Mouse (Mus musculus) intestine, embryonic 15.5 days (tissue): ENCODE measurements around the gene Gm20388. TPM values are rescaled to one million over a fixed set of nuclear protein-coding genes. Genes with fewer than 3 reads are reported as not detected.

Source experiments
- ATAC-seq: fragments of 200-750 bp; cut with Nextera tagmentation; 2 replicates; pipeline ENCODE4 v1.8.0; 2017; ENCODE audit warnings: moderate TSS enrichment, moderate library complexity
- H3K27ac ChIP-seq: fragments of 300-500 bp; sonication (generic); 2 replicates; pipeline ENCODE4 v1.5.1; 2015; ENCODE audit warnings: mild to moderate bottlenecking, inconsistent platforms
- H3K27me3 ChIP-seq: fragments of 300-500 bp; sonication (generic); replicated peaks from 2 replicates; pipeline ENCODE4 v1.6.1; 2015; ENCODE audit warnings: inconsistent platforms
- H3K36me3 ChIP-seq: fragments of 300-500 bp; sonication (generic); 2 replicates; pipeline ENCODE4 v1.6.1; 2015; ENCODE audit warnings: inconsistent platforms
- H3K4me1 ChIP-seq: fragments of 300-500 bp; sonication (generic); replicated peaks from 2 replicates; pipeline ENCODE4 v1.6.1; 2015; ENCODE audit warnings: inconsistent platforms
- H3K4me2 ChIP-seq: fragments of 300-500 bp; sonication (generic); replicated peaks from 2 replicates; pipeline ENCODE4 v1.6.1; 2015; ENCODE audit warnings: mild to moderate bottlenecking, inconsistent platforms
- H3K4me3 ChIP-seq: fragments of 300-500 bp; sonication (generic); replicated peaks from 2 replicates; pipeline ENCODE4 v1.5.1; 2015; ENCODE audit warnings: inconsistent platforms
- H3K9ac ChIP-seq: fragments of 300-500 bp; sonication (generic); 2 replicates; pipeline ENCODE4 v1.6.1; 2015; ENCODE audit warnings: inconsistent platforms
- H3K9me3 ChIP-seq: fragments of 300-500 bp; sonication (generic); 2 replicates; pipeline ENCODE4 v1.6.1; 2016; ENCODE audit warnings: inconsistent platforms
- WGBS: fragments of 180-500 bp; shearing (Covaris S2); methylation state at CpG from one replicate; pipeline ENCODE4 v1.1.7; 2015; 5-methylcytosine and 5-hydroxymethylcytosine counted together
- polyA plus RNA-seq: library from polyadenylated mRNA; unstranded; fragments of >200 nt; fragmentation: Nextera tagmentation; extraction: Ambion mirVana; gene quantifications from 2 replicates; pipeline ENCODE4 v1.2.1, GENCODE M21; 2015

Gm20388 gene
- polyA plus RNA-seq, 1 experiment from 2014 or later: not detected

- Histone ChIP-seq H3K9me3 (no peaks in the 10 kb centered on the region), H3K4me2 (no peak overlapping the region), H3K27ac (no peak overlapping the region), H3K27me3 (no peaks in the 10 kb centered on the region), H3K36me3 (no peaks in the 10 kb centered on the region), H3K4me1 (peaks cover 23% of the 10 kb centered on the region; the same call in 1 of the 2 replicates), H3K9ac (no peak overlapping the region), H3K4me3 (no peak overlapping the region)
- 61% methylated on average over 20 of the region's 20 CpGs for WGBS
- no peak for ATAC-seq
These were observed 2199.7 kb downstream of the Gm20388 start for GRCm38 (mm10) chr8:122110240-122110866.

DNA sequence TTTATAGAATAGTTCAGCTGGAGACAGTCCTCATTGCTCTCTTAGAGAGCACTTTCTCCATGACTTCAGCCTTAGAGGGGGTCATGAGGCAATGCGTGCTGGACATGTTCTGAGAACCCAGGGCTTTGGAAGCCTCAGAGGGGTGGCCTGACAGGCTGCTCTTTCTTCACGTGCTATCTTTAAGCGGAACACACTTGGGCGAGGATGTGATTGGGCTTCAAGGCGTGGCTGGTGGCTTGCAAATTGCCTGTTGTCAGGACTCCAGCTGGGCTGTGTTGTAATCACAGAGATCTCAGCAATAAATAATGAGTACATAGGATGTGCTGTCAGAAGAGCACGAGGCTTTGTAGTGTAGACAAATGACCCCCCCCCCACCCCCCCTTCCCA, 2200.2 kb downstream of the Gm20388 start:
- WGBS: 30% methylated on average over 6 of the region's 6 CpGs
- Histone ChIP-seq H3K4me2 (no peak overlapping the region), H3K9me3 (no peaks in the 10 kb centered on the region), H3K27me3 (no peaks in the 10 kb centered on the region), H3K4me1 (peaks cover 23% of the 10 kb centered on the region; the same call in 1 of the 2 replicates), H3K4me3 (no peak overlapping the region), H3K36me3 (no peaks in the 10 kb centered on the region), H3K9ac (no peak overlapping the region), H3K27ac (no peak overlapping the region)
- no peak for ATAC-seq

DNA sequence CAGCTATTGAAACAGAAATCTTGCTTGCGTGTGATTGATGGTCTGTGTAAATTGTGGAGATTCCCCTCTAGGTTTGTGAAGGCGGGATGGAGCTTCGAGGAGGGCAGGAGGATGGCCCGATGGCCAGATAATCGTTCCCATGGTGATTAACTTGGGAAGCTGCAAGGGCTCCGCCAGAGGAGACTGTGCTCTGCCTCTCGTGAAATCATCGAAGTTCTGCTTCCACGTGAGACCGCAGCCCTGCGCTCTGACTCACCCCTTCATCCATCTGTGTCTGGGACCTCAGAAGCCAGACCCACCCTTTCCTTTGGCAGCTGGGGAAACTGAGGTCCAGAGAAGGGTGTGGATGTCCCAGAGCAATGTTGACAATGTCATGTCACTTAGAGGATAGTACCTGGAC, 2201.1 kb downstream of the Gm20388 start:
- Histone ChIP-seq H3K27ac (no peak overlapping the region), H3K36me3 (no peaks in the 10 kb centered on the region)

GRCm38 (mm10) chr8:122112264-122112965, 2201.8 kb downstream of the Gm20388 start:
- H3K4me1 ChIP-seq: peaks cover 17% of the 10 kb centered on the region; the same call in 1 of the 2 replicates
- no peak overlapping the region for H3K4me3 ChIP-seq
- no peaks in the 10 kb centered on the region for H3K36me3 ChIP-seq
- no peak overlapping the region for H3K27ac ChIP-seq
- no peak overlapping the region for H3K9ac ChIP-seq
- H3K9me3 ChIP-seq: no peaks in the 10 kb centered on the region
- no peak overlapping the region for H3K4me2 ChIP-seq
- no peaks in the 10 kb centered on the region for H3K27me3 ChIP-seq
- 56% methylated on average over 14 of the region's 14 CpGs for WGBS
- no peak for ATAC-seq

More for the DNA sequence above, 2201.1 kb downstream of the Gm20388 start:
- H3K4me2 ChIP-seq: no peak overlapping the region
- no peak overlapping the region for H3K9ac ChIP-seq
- no peaks in the 10 kb centered on the region for H3K9me3 ChIP-seq
- ATAC-seq: no peak
- WGBS: 44% methylated on average over 11 of the region's 11 CpGs
- H3K4me3 ChIP-seq: no peak overlapping the region
- H3K27me3 ChIP-seq: no peaks in the 10 kb centered on the region
- H3K4me1 ChIP-seq: peaks cover 17% of the 10 kb centered on the region; the same call in 1 of the 2 replicates

- H3K4me2 ChIP-seq: no peak overlapping the region
- no peaks in the 10 kb centered on the region for H3K9me3 ChIP-seq
- H3K9ac ChIP-seq: no peak overlapping the region
- WGBS: 84% methylated on average over 2 of the region's 2 CpGs
- no peaks in the 10 kb centered on the region for H3K27me3 ChIP-seq
- no peak overlapping the region for H3K4me3 ChIP-seq
- no peak for ATAC-seq
- peaks cover 17% of the 10 kb centered on the region; the same call in 1 of the 2 replicates for H3K4me1 ChIP-seq
- H3K27ac ChIP-seq: no peak overlapping the region
- no peaks in the 10 kb centered on the region for H3K36me3 ChIP-seq
These were observed 2204.2 kb downstream of the Gm20388 start for GRCm38 (mm10) chr8:122114890-122115289.

DNA sequence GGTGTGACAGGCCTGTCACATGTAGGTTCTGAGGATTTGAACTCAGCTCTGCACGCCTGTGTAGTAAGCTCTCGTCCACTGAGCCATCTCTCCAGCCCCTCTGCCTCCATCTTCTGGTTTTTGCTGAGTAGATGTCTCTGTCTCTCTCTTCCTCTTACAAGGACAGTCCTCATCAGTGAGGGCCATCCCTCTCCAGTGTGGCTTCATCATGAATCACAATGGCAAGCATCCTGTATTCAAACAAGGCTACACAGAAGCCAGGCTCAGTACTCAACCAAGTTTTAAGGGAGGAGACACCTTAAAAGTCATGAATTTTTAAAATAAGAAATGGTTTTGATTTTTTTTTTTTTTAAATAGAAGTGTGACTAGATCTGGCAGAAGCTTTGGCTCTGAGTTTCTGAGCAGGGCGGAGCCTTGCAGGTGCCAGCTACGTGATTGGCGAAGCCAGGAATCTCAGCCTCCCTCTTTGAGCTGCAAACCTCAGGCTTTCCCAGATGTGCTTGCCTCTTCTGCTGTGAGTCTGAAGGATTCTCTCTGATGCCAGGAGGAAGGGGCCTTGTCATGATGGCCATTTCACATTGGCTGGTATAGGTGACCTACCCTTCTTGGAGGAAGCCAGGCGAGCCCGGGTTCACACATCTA, 2206.2 kb downstream of the Gm20388 start:
- no peak for ATAC-seq
- no peaks in the 10 kb centered on the region for H3K9me3 ChIP-seq
- no peak overlapping the region for H3K9ac ChIP-seq
- no peaks in the 10 kb centered on the region for H3K27me3 ChIP-seq
- no peak overlapping the region for H3K27ac ChIP-seq
- H3K36me3 ChIP-seq: no peaks in the 10 kb centered on the region
- H3K4me1 ChIP-seq: 0 out of 2 replicates have a peak, but pooled peaks cover 9% of the 10 kb centered on the region
- 90% methylated on average over 7 of the region's 7 CpGs for WGBS
- no peak overlapping the region for H3K4me3 ChIP-seq
- no peak overlapping the region for H3K4me2 ChIP-seq

- Histone ChIP-seq H3K4me2 (no peak overlapping the region), H3K4me3 (no peak overlapping the region), H3K27ac (no peak overlapping the region), H3K27me3 (no peaks in the 10 kb centered on the region), H3K4me1 (no peaks in the 10 kb centered on the region), H3K36me3 (no peaks in the 10 kb centered on the region), H3K9me3 (no peaks in the 10 kb centered on the region), H3K9ac (no peak overlapping the region)
- WGBS: 75% methylated on average over 10 of the region's 10 CpGs
- ATAC-seq: no peak
These were observed 2207.5 kb downstream of the Gm20388 start for GRCm38 (mm10) chr8:122118097-122118496.

DNA sequence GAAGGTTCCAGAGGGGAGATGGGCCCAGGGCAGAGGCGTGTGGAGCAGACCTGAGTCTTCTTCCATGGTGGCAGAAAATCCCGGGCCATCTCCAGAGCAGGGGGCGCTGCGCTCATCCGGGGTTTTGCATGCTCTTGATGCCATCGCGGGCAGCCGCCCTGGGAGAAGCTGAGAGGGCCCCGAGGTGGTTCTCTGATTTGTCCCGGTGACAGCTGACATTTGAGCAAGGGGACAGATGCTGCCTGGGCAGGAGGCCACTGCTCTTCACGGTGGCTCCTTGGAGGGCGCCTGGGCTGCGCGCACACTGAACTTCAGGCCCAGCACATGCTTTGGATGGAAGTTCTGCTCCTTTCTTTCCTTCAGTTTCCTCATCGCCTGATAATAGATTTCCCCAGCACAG, 2207.9 kb downstream of the Gm20388 start:
- Histone ChIP-seq H3K27ac (no peak overlapping the region), H3K9ac (no peak overlapping the region), H3K27me3 (no peaks in the 10 kb centered on the region), H3K36me3 (no peaks in the 10 kb centered on the region), H3K4me3 (no peak overlapping the region), H3K9me3 (no peaks in the 10 kb centered on the region), H3K4me1 (no peaks in the 10 kb centered on the region), H3K4me2 (no peak overlapping the region)
- no peak for ATAC-seq
- WGBS: 83% methylated on average over 15 of the region's 15 CpGs

GRCm38 (mm10) chr8:122124326-122124725, 2213.7 kb downstream of the Gm20388 start:
- Histone ChIP-seq H3K4me1 (no peaks in the 10 kb centered on the region), H3K4me2 (no peak overlapping the region), H3K4me3 (no peak overlapping the region), H3K9ac (no peak overlapping the region), H3K9me3 (no peaks in the 10 kb centered on the region), H3K27ac (no peak overlapping the region), H3K36me3 (no peaks in the 10 kb centered on the region), H3K27me3 (no peaks in the 10 kb centered on the region)
- WGBS: 95% methylated on average over 3 of the region's 3 CpGs
- no peak for ATAC-seq

- Histone ChIP-seq H3K4me1 (no peaks in the 10 kb centered on the region), H3K36me3 (no peaks in the 10 kb centered on the region), H3K27ac (no peak overlapping the region), H3K27me3 (no peaks in the 10 kb centered on the region), H3K4me2 (no peak overlapping the region), H3K4me3 (no peak overlapping the region), H3K9ac (no peak overlapping the region), H3K9me3 (no peaks in the 10 kb centered on the region)
- 52% methylated on average over 8 of the region's 8 CpGs for WGBS
- ATAC-seq: no peak
These were observed 2216.0 kb downstream of the Gm20388 start for GRCm38 (mm10) chr8:122126659-122127058.

GRCm38 (mm10) chr8:122134121-122134529, 2223.5 kb downstream of the Gm20388 start:
- Histone ChIP-seq H3K9ac (no peak overlapping the region), H3K27ac (no peak overlapping the region), H3K9me3 (no peaks in the 10 kb centered on the region), H3K27me3 (no peaks in the 10 kb centered on the region), H3K4me1 (no peaks in the 10 kb centered on the region), H3K36me3 (no peaks in the 10 kb centered on the region), H3K4me3 (no peak overlapping the region), H3K4me2 (no peak overlapping the region)
- no peak for ATAC-seq
- WGBS: 82% methylated on average over 3 of the region's 3 CpGs

DNA sequence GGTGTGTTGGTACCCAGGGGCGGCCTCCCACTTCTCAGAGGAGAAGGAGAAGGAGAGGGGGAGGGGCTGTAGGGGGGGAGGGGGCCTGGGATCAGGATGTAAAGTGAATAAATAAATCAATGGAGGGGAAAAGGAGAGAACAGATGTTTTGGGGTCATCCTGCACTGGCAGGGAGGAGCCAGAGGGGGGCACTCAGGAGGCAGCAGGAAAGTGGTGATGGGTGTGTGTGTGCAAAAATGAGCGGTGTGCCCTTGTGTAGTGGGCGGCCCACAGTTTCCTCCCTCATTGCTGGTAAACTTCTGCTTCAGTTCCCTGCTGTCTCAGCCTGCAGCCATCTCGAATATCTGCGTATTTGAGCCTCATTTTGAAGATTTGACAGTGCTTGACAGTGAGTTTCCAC, 2224.9 kb downstream of the Gm20388 start:
- Histone ChIP-seq H3K27me3 (no peaks in the 10 kb centered on the region), H3K4me1 (no peaks in the 10 kb centered on the region), H3K4me3 (no peak overlapping the region), H3K27ac (no peak overlapping the region), H3K4me2 (no peak overlapping the region), H3K36me3 (no peaks in the 10 kb centered on the region), H3K9ac (no peak overlapping the region), H3K9me3 (no peaks in the 10 kb centered on the region)
- 65% methylated on average over 5 of the region's 5 CpGs for WGBS
- no peak for ATAC-seq
